Mouse (Mus musculus): ENCODE data around the gene Mamdc2.
"Not testable (repeated sequence)": the region's sequence is repeated elsewhere in the genome, so short reads cannot be mapped to it uniquely, and the experiment has no call there.

The Mamdc2 gene

DNA sequence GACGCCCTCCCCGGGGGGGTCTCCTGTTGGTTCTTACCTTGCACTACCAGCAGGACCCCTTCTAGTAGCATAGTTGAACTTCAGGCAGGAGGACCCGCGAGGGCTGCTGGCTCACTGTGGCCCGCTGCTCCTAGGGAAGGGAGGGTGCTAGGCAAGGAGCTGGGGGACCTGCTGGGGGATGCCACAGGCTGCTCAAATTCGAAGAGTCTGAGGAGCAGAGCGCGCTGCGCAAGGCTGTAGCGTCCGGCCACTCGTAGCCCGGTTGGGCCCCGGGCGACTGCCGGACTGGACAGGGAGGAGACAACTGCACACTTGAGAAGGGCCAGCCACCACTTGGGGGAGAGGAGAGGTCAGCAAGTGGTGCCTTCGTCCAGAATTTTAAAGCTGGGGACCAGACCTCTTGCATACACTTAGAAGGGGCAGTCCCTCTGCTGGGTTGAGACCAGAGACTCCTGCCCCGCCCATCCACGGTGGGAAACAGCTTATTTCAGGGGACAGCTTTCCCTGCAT is at the start of gene Mamdc2:
TSS of gene Mamdc2 (minus strand) at position 455 of the 510 bp plus-strand sequence.
- in situ Hi-C loops (cut with MboI; ENCODE audit: unreplicated experiment in 2 of 2): no loop called here

DNA sequence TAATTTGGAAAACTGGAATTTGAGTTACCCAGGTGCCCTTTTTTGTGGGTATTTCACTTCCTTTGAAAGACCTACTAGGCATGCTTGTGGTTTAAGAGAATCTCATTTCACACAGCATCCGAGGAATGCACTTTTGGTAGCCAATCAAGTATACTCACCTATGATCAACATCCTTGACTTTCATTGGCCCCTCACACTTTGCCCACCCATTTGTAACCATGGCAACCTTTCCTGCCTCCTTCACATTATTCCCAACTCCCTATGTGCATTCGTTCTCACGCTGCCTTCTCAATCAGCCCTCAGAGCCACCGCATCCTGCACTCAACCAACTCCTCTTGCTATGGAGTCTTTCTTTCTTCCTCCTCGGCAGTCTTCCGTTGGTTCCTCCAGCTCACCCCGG is 49.8 kb upstream of the Mamdc2 start:
- in situ Hi-C loops (cut with MboI; ENCODE audit: unreplicated experiment in 2 of 2): no loop called here

DNA sequence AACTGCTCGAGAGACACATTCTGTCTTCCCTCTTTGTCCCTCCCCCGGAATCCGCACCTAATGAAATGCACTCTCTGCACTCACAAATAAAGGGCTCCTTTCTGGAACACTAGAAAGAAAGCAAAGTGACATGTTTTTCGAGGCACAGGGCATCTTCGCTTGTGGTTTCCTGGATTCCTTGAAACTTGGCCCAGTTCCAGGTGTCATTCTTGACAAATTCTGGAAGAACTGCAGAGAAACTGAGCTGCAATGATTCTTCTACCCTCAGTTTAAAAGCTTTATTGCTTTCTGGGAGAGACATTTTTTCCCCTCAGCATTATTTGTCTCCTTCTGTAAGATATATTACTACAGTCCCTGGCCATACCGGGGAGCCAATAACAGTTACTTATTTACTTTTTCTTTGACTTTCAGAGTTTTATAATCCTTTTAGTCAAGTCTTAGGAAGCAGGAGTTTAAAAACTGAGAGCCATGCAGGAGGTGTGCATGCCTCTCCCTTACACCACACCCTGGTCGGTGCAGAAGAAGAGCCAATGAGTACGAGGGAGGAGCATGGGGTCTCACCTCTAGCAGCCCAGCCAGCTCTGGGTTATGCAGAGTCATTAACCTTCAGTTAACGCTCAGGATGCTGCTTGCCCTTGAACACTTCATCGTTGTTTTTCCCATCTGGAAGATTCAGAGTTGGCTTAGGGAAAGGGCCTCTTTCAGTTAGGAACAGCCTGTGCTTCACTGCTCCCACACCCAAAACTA is 49.1 kb upstream of the Mamdc2 start:
- in situ Hi-C loops (cut with MboI; ENCODE audit: unreplicated experiment in 2 of 2): no loop called here

DNA sequence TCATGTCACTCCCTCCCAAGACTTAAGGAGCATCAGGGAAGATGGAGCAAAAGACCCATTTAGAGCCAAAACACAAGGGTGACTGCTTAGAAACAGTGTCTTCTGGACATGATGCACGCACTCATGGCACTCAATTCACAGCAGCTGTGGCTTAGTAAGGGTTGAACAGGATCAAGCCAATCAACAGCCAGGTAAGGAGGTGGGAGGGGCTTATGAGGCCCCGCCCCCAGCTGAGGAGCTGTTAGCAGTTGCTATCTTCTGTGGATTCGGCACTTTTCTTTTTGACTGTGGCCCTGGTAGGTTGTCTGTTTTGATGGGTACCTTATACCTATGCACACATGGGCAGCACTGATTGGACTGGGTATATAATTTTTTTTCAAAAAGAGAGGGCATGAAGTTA is 48.3 kb upstream of the Mamdc2 start:
- in situ Hi-C loops (cut with MboI; ENCODE audit: unreplicated experiment in 2 of 2): no loop called here

DNA sequence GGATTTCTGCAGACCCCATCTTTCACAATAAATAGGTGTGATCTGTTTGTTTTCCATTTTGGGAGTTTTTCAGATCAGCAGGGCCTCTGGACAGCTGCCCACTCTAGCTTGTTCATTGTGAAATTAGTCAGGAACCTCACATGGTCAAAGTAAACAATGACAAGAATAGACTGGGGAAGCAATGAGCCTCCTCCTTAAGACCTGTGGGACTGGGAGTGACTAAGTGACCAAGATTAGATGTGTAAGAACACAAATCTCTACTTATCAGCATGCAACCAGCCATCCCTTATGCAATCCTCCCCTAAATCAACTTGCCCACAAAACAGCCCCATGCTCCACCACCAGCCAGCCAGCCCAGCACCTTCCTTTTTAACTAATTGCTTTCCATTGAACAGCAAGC is 44.4 kb upstream of the Mamdc2 start:
- in situ Hi-C loops (cut with MboI; ENCODE audit: unreplicated experiment in 2 of 2): no loop called here

- in situ Hi-C loops (cut with MboI; ENCODE audit: unreplicated experiment in 2 of 2): not testable (repeated sequence)
Observed at GRCm38 (mm10) chr19:23490703-23491102, 42.5 kb upstream of the Mamdc2 start.

DNA sequence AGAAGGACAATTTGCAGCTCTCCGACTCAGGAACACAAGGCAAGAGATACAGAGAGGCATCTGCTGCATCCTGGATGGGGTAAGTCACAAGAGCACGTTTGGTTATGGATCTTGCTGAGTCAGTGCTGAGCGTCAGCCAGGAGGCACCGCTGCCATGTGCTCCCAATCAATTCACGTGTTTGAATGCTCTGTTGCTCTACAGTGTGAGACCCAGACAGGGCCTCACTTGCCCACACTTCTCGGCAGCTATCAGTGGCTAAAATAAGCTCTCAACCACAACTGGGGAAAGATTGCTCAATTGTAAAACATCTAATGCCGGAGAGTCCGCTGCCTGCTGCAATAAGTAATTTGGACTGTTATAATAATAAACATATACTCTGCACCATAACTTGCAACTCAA is 41.5 kb upstream of the Mamdc2 start:
- in situ Hi-C loops (cut with MboI; ENCODE audit: unreplicated experiment in 2 of 2): no loop called here

- in situ Hi-C loops (cut with MboI; ENCODE audit: unreplicated experiment in 2 of 2): no loop called here
Observed at GRCm38 (mm10) chr19:23487421-23487820, 39.2 kb upstream of the Mamdc2 start.

GRCm38 (mm10) chr19:23486631-23487270 is 38.5 kb upstream of the Mamdc2 start:
- in situ Hi-C loops (cut with MboI; ENCODE audit: unreplicated experiment in 2 of 2): no loop called here

DNA sequence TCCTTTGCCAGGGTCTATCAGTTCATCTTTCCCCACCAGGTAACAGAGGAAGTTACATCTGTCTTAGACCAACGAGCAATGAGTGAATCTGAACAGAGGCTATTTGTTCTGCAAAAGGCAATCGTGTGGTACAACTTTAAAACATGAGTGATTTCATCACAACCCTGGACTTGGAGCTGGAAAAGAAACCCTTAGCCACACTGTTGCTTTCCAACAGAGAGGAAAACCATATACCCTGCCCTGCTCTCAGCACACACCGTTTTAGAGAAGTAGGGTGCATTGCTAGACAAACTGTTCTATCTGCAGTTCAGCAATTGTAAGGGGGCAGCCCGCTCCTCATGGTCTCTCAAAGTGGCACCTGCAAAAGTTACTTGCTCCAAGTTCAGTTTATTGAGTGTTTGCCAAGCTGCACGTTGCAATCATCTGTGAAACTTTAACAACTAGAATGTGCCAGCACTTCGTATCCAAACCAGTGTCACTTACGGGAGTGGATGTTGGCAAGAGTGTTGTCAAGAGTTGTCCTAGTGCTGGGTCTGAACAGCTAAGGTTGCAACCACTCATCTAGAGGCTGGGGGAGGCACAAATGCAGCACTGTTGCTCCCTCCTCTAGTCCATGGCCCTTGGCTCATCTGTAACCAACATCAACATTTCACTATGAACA is 37.8 kb upstream of the Mamdc2 start:
- in situ Hi-C loops (cut with MboI; ENCODE audit: unreplicated experiment in 2 of 2): no loop called here

DNA sequence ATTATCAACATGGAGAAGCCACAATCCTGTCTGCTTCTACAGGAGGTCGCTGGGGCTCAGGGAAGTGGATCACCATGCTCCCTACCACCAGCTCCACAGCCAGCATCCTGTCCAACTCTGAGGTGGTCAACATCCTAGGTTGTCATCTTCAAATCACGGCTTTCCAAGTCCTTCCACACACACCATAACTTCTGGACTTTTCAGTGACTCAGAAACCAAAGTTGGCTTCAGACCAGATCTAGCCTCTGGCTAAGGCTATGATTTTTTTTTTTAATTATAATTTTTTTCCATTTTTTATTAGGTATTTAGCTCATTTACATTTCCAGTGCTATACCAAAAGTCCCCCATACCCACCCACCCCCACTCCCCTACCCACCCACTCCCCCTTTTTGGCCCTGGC is 34.3 kb upstream of the Mamdc2 start:
- in situ Hi-C loops (cut with MboI; ENCODE audit: unreplicated experiment in 2 of 2): not testable (repeated sequence)

GRCm38 (mm10) chr19:23479597-23479967 is 31.3 kb upstream of the Mamdc2 start:
- in situ Hi-C loops (cut with MboI; ENCODE audit: unreplicated experiment in 2 of 2): no loop called here

- in situ Hi-C loops (cut with MboI; ENCODE audit: unreplicated experiment in 2 of 2): no loop called here
Observed at GRCm38 (mm10) chr19:23478895-23479596, 30.8 kb upstream of the Mamdc2 start.

- in situ Hi-C loops (cut with MboI; ENCODE audit: unreplicated experiment in 2 of 2): no loop called here
Observed at GRCm38 (mm10) chr19:23477826-23478225, 29.6 kb upstream of the Mamdc2 start.

DNA sequence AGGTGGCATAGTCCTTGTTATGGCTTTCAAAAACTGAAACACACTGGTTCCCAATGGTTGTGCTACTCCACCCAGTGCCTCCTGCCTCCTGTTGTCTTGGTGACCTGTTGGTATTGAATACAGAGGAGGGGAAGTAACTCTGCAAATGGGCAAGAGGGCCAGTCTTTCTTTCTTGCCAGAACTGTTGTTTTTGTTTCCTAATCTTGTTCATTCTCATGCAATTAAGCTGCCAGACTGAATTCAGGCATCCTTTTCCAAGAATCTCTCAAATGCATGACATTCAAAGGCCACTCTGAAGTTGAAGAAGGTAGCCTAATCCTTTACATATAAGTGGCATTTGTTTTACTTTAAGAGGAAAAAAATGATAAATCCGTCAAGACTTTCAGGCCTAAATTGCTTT is 19.6 kb upstream of the Mamdc2 start:
- in situ Hi-C loops (cut with MboI; ENCODE audit: unreplicated experiment in 2 of 2): no loop called here

- in situ Hi-C loops (cut with MboI; ENCODE audit: unreplicated experiment in 2 of 2): no loop called here
Observed at GRCm38 (mm10) chr19:23467011-23467410, 18.8 kb upstream of the Mamdc2 start.

DNA sequence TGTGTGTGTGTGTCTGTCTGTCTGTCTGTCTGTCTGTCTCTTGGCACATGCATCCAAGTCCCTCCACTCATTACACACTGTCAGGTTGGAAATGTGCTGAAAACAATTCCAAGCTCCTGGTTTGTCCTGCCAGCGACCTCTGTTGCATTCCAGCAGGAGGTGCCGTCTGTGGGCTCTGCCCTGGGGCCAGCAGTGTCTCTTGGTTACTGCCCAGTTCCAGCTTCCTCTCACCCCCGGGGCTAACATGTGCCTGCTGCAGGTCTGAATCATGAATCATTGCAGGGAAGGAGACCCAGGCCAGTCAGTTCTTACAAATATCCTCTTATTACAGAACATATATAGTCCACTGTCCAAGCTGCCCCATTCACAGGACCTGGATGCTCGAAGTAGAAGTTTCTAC is 9.2 kb upstream of the Mamdc2 start:
- in situ Hi-C loops (cut with MboI; ENCODE audit: unreplicated experiment in 2 of 2): no loop called here

DNA sequence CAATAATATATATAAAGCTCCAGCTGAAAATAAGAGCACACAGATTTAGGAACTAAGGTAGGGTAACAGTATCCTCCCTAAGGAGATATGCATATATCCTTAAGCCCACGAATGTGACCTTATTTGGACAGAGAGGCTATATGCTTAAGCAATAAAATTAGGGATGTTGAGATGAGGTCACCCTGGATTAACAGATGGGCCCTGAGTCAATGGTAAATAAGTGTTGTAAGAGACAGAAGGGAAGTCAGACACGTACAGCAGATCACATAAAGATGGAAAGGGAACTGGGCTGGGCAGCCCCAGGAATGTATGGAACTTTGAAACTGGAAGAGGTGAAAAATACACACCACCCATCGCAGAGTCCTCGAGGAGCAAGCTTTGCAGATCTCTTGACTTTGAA is 3.1 kb upstream of the Mamdc2 start:
- in situ Hi-C loops (cut with MboI; ENCODE audit: unreplicated experiment in 2 of 2): no loop called here

DNA sequence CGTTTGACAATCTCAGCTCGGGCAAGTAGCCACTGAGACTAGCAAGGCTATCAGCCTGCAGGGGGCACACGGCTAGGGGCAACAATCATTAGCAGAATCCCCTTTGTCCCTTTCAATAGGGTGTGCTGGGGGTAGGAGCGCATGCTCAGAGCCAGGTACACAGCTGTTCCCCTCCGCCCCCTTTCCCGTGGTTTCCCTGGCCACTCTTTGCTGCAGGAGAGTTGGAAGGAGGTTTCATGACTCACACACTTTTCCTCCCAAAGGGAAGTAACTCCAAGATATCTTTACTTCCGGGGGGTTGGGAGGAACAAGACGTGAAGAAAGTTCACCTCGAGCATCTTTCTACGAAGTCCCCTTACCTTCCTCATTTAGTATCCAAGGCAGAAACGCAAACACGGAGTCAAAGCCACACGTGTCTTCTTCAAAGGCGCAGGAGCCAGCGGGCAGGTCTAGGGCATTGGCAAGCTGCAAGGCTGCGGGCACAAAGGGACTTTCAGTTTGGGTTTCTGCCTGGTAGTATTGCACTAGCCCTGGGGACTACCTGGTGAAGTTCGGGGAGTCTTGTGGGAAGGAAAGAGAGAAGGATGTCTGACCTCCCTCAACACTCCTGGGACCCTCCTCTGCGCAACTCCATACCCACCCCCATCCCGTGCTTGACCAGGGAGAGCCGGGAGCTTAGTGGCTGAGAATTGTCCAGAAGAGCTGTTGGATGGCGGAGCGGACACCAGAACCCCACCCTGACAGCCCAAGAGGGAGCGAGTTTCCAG is 838 bp downstream of the Mamdc2 start:
- in situ Hi-C loops (cut with MboI; ENCODE audit: unreplicated experiment in 2 of 2): no loop called here

All from v-Abl transformed pro-B cells (cell line).